Mouse (Mus musculus) heart, postnatal 14 days (tissue): ENCODE measurements around the gene Ercc6. TPM values are rescaled to one million over a fixed set of nuclear protein-coding genes. Genes with fewer than 3 reads are reported as not detected.

ENCODE experiments used
- DNase-seq, 2 experiments: peaks; one replicate each; pipeline ENCODE4 v3.0.0; 2021 to 2022
- intact Hi-C: fragments of 180-260 bp; cut with DNase I; formaldehyde crosslinking; loops from one replicate; pipeline ENCODE4 v1.15.1; 2025
- total RNA-seq, 2 experiments: library from RNA; stranded (reverse); gene quantifications; 2 replicates each; pipeline ENCODE4 v1.2.3; 2021

Gene Ercc6
- total RNA-seq, 2 experiments from 2014 or later = 6.0 to 6.1 TPM

DNA sequence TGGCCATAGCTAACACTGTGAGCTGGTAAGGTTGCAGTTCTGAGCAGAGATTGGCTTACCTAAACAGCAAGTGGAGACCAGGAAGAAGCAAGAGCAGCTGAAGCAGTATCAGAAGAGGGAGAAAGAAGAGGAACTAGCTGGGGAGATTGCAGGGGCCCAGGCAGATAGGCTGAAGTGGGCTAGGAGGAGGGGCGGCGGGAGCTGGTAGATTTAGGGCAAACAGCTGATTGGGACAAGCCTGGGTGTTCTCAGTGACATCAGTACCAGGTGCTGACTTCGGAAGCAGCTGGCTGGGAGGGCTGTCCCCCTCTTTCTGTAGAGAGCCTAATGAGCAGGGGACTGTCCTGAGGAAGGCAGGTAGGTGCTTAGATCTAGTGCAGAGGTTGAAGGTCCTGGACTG, 48.1 kb downstream of the Ercc6 start:
- DNase-seq = no peak
- intact Hi-C loops = no loop called here

- no peak for DNase-seq
- intact Hi-C loops = no loop called here
Measured at GRCm38 (mm10) chr14:32563661-32564060, 50.3 kb downstream of the Ercc6 start.

DNA sequence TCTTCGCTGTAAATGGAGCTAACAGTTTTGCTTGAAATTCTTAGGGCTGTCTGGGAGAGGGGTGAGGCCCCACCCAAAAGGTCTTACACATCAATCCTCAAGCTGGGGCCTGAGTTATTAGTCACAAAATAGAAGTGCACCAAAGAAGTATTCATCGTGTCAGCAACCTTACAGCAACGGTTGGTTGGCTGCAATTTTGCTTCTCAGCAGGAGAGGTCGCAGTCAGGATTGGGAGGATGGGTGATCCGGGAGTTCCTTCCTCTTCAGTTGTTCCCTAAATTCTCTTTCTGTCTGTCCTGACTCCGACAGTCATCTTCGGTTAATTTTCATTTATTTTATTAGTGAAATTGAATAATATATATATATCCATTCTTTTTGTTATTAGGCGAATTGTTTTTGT, 59.2 kb downstream of the Ercc6 start:
- DNase-seq = no peak
- intact Hi-C loops = no loop called here

DNA sequence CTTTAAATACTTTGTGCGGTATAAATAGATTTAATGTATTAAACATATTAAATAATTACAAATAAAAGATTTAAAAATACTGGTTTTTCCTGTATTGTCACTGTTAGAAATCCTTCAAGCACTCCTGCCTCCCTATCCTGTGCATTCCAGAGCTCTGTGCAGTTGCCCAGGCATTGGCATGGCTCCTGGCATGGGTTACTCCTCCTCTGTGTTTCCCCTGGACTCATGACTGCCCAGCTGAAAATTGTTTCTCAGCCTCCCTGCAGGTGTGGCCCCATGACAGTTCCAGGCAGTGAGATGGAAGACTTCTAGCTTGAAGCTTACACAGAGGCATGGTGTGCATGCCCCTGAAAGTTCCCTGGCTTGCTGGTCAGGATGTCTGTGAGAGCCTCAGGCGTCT, 65.1 kb downstream of the Ercc6 start:
- peak; percentile 12 to 44 for DNase-seq

DNA sequence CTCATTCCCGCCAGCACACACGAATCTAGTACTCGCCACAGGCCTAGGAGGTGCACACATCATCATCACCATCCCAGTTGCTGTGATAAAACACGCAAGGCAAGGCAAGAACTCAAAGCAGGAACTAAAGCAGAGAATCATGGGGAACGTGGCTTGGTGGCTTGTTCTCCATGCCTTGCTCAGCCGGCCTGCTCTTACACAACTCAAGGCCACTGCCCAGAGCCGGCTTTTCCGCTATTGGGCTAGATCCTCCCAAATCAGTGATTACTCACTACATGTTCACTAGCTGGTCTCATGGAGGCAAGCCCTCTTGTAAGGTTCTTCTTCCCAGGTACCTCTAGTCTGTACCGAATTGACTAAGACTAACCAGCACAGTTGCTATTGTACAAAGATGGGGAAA, 70.4 kb downstream of the Ercc6 start:
- DNase-seq = no peak
- intact Hi-C loops = no loop called here

More for the DNA sequence above, 65.1 kb downstream of the Ercc6 start:
- intact Hi-C loops = no loop called here

DNA sequence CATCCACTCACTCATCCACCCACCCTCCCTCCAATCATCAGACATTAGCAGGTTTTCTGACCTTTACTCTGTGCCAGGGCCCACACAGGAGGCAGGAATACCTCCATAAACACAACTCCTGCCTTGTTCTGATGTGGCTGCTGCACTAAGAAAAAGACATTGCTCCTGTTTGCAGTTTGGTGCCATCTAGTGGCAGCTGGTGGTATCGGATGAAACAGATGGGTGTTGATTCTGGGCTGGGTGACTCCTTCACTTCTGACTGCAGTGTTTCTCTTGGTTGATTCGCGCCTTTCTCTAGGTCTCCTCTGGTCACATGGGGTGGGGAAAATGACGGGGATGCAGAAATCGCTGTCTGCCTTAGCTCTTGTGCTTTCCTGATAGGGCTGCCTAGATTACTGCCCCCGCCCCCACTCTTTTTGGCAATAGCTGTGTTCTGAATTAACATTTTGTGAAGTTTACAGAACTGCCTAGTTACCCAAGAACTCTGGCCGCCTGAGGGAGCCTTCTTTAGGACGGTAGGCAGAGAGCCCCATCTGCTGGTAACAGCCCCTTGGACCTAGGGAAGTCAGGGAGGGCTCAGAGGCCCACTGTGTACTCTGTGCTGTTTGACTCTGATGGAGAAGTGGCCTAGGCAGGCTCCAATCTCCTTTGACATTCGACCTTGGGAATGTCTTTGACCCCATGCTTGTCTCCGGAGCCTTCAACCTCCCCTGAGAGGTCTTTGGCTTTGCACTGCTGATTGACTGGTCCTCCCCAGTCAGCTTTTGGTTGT, 73.9 kb downstream of the Ercc6 start:
- intact Hi-C loops = loop anchor here (2.0 kb wide), 1 partner anchor 56 kb away; no protein-coding TSS in a partner anchor
- DNase-seq = peak; percentile 66 to 82

GRCm38 (mm10) chr14:32590377-32590776, 77.1 kb downstream of the Ercc6 start:
- intact Hi-C loops = no loop called here
- DNase-seq = no peak

DNA sequence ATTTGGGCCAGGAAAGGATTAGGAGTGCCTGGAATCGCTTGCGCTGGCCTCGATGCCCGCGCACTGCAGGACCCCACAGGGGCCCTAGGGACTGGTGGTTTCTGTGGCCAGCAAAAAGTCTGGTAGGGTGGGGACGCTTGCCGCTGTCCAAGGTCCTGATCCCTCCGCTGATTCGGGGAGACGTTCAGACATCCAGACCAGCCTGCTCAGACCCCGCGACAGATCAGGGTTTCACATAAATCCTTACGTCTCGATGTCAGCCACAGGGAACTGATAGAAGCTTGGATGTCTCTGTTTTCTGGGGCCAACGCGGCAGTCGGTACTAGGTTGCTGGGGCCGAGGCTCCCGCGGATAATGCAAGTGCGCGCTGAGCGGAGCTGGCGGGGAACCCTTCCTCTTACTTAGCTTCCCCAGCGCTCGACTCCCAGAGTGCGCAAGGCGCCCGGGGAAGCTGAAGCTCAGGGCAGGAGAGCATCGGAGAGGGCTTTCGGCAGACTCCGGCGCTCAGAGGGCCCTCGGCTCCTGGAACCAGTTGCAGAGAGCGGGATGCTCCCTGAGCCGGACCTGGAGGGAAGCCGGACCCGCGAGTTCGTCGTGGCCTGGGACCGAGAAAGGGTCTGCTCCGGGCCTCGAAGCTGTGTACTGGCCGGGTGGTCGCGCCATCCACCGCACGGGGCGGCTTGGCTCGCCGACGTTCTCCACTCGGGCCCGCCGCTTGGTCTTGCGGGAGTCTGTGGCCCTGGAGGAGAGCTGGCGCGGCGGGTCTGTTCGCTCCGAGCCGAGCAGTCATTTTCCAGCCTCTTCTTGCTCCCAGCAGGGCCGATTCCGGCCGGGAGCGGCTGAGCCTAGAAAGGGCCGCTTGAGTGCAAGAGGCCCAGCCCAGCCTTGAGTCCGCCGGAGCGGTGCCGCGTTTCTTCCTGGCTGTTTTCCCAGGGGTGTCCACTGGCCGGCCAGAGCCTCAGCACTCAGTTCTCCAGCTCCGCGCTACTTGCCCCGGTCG, 84.2 kb downstream of the Ercc6 start:
- peak; percentile 81 to 82 for DNase-seq
- intact Hi-C loops = no loop called here

- no peak for DNase-seq
- intact Hi-C loops = no loop called here
Measured at GRCm38 (mm10) chr14:32598437-32599219, 85.3 kb downstream of the Ercc6 start.

DNA sequence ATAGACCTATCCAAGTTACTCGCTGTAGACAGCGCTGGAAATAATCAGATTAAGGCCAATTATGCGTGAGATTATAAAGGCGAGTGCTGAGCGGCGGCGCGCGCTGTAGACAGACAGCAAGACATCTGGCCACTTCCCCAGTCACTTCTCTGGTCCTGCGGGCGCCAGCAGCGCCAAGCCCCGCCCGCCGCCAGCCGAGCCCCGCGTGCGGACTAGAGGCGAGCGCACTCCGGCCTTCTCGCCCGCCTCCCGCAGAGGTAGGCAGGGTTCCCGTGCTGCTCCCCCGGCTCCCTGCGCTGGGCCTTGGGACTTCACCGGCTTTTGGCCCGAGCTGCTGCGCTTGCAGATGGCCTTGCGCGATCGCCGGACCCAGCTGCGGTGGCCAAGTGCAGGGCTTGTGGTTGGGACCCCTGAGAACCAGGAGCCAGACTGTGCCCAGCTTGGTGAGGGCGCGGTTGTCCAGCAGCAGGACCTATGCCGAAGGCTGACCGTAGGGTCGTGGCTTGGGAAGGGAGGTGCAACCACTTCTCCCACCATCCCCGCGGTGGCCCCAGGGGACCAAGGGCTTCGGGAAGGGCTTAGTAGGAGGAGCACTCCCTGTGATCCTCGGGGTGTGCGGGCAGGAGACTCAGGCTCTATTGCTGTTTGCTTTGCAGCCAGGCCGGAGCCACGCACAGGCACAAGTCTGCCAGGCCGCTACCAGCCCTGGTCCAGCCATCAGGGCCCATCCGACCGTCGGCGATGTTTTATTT, 86.1 kb downstream of the Ercc6 start, which contains the start of gene Prrxl1:
Prrxl1 (plus strand) TSS at position 118 of the 752 bp plus-strand sequence.
- intact Hi-C loops = no loop called here
- DNase-seq = peak; percentile 7 to 13

- DNase-seq = no peak
- intact Hi-C loops = no loop called here
Measured at GRCm38 (mm10) chr14:32600110-32600509, 86.8 kb downstream of the Ercc6 start.

GRCm38 (mm10) chr14:32605508-32605907, 92.2 kb downstream of the Ercc6 start:
- intact Hi-C loops = loop anchor here (5.0 kb wide), 1 partner anchor 197 kb away; no protein-coding TSS in a partner anchor
- no peak for DNase-seq

- intact Hi-C loops = loop anchor here (5.0 kb wide), 1 partner anchor 196 kb away; no protein-coding TSS in a partner anchor
Measured at GRCm38 (mm10) chr14:32606316-32606715, 93.0 kb downstream of the Ercc6 start.

DNA sequence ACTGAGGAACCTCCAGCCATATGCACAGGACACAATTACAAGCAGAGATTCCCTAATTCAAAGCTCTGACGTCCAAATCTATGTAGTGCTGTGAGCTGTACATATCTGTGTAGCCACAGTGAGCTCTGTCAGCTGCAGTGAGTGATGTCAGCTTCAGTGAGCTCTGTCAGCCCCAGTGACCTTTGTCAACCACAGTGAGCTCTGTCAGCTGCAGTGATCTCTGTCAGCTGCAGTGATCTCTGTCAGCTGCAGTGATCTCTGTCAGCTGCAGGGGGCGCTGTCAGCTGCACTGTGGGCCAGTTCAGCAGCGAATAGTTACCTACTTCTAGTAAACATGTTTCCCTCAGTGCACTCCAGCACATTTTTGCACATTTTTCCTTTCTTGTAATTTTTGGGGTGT, 96.1 kb downstream of the Ercc6 start:
- intact Hi-C loops = loop anchor here (5.0 kb wide), 1 partner anchor 193 kb away; no protein-coding TSS in a partner anchor
- peak; percentile 35 to 61 for DNase-seq

More at GRCm38 (mm10) chr14:32606316-32606715, 93.0 kb downstream of the Ercc6 start:
- DNase-seq = no peak

DNA sequence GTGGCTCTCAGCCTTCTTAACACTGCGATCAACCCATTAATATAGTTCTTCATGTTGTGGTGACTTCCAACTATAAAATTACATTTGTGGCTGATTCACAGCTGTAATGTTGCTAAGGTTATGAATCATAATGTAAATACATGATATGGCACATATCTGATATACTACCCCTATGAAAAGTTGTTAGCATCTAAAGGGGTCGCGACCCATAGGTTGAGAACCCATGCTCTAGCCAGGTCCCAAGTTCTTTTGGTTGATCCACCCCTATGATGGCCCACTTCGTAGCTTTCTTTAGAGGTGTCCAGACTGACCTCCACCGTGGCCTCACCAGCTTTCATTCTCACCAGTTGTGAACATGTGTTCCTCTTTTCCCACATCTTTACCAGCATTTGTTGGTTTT, 103.9 kb downstream of the Ercc6 start:
- no peak for DNase-seq
- intact Hi-C loops = loop anchor here (5.0 kb wide), 1 partner anchor 415 kb away; no protein-coding TSS in a partner anchor

- intact Hi-C loops = no loop called here
Measured at GRCm38 (mm10) chr14:32624245-32624644, 110.9 kb downstream of the Ercc6 start.

DNA sequence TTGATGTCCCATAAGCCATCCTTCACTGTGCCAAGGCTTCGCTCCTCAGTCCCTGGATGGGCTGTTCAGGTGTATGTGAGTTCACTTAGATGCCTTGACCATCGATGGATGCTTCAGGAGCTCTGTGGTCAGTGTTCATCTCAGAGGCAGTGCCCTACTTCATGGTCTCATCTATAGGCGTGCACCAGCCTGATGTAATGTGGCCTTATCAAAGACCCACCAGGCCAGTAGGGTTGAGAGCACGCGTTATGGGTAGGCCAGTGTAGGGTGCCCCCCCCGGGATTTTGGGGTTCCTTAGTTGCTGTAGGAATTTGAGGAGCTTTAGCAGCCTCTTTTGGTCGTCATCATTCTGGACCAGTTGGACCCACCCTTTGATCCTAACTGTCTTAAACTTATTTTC, 111.5 kb downstream of the Ercc6 start:
- intact Hi-C loops = no loop called here

More at GRCm38 (mm10) chr14:32624245-32624644, 110.9 kb downstream of the Ercc6 start:
- no peak for DNase-seq

DNA sequence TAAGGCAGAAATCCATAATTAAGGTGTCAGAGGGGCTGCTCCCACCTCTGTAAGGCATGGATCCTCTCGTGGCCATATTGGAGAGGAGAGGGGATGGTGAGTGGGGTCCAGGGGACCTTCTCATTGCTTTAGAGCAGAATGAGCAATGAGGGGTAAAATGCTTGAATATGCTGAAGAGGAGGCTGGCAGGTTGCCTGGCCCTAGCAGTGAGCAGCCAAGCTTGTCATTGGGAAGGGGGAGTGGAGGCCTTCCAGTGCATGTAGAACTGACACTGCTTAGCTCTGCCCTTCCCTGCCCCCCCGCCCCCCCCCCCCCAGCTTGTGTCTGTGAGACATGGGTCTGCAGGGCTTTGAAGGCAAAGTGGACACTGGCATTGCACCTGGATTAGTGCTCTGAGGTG, 114.0 kb downstream of the Ercc6 start:
- peak in 1 of 2 experiments; percentile 4 for DNase-seq
- intact Hi-C loops = no loop called here

More for the DNA sequence above, 111.5 kb downstream of the Ercc6 start:
- DNase-seq = no peak

DNA sequence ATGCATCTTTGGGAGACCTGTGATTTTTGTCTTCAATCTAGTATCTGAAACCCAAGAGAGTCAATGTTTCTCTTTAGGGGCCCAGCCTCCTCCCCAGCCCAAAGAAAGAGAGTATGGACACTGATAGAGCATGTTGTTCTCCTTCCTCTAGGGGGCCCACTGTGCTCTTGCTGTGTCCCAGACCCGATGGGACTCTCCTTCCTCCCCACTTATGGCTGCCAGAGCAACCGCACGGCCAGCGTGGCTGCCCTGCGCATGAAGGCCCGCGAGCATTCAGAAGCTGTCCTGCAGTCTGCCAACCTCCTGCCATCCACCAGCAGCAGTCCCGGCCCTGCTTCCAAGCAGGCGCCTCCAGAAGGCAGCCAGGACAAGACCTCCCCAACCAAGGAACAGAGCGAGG, 115.3 kb downstream of the Ercc6 start:
- DNase-seq = peak; percentile 11 to 19
- intact Hi-C loops = no loop called here
